ENCODE assay signal across 8 mouse cellular contexts in the genomic region with DNA sequence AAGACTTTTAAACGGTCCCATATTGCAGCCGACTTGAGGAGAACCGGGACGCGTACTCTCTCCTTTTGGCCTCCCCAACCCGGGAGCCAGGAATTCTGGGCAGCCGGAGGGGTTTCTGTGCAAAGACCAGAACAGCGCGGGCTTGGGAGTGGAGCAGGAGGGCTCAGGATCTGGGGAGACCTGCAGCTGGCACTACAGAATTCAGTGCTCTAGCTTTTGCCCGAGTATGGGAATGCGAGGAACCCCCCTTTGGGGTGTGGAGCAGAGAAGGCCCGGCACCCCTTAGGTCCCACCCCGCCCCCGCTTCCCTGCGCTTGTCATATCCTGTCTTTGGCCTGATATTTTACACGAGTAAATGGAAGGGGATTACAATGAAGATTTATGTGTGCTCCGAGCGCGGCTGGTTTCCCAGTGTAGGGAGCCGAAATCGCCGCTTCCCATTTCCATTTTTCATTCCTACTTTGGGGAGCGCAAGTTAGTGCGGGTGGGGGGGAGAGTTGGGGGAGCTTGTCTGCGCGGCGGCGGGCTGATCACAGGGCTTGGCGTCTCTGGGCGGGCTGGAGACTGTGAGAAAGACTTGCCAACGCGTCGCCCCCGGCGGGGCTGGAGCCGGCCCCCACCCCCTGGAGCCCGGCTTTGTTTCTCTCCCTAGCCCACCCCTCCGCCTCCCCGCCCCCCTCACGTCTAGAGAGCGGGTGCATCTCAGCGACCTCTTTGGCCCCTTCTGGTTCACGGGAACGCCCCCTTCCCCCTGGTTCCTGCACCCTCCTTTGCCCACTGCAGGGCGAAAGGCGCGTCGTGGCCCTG. TPM values are rescaled to one million over a fixed set of nuclear protein-coding genes. Genes with fewer than 3 reads are reported as not detected.
A peak's percentile ranks its signal among the peaks of the same experiment; 100 is the strongest.
DNase-seq lines count a peak whose midpoint lies in the region; ATAC-seq and TF ChIP-seq lines count a peak whose summit lies in the region.

No protein-coding gene starts in this region.

- no peaks in the 10 kb centered on the region for H3K36me3 ChIP-seq in kidney, embryonic 14.5 days (ENCODE audit: control insufficient read depth, insufficient read depth, low read length)
- no peaks in the 10 kb centered on the region for H3K36me3 ChIP-seq in neural tube, embryonic 11.5 days (ENCODE audit: control insufficient read depth, insufficient read depth, low read length)

- H3K27me3 ChIP-seq in kidney, embryonic 14.5 days (ENCODE audit: control insufficient read depth, insufficient read depth, low read length), result peaks cover 94% of the 10 kb centered on the region
- peaks cover 96% of the 10 kb centered on the region for H3K27me3 ChIP-seq in neural tube, embryonic 11.5 days (ENCODE audit: control insufficient read depth, insufficient read depth, low read length)

- intact Hi-C loops in left cerebral cortex, postnatal 10 days (cut with DNase I), result no loop called here

- H3K9me3 ChIP-seq in kidney, embryonic 14.5 days (ENCODE audit: control insufficient read depth, low read length), result no peaks in the 10 kb centered on the region
- no peaks in the 10 kb centered on the region for H3K9me3 ChIP-seq in neural tube, embryonic 11.5 days (ENCODE audit: control insufficient read depth, low read length)

- no peak for TF ChIP-seq POLR2A in brain, embryonic 14.5 days (IDR thresholded peaks at IDR 0.05; ENCODE audit: borderline replicate concordance, extremely low read depth, insufficient read depth, insufficient read length, poor library complexity, severe bottlenecking)

- 1% methylated on average over 48 of the region's 48 CpGs for whole genome bisulfite sequencing in kidney, embryonic 14.5 days
- WGBS in neural tube, embryonic 11.5 days, result under 1% methylated on average over 44 of the region's 48 CpGs

- peaks cover 11% of the 10 kb centered on the region for H3K4me1 ChIP-seq in kidney, embryonic 14.5 days (ENCODE audit: control insufficient read depth, insufficient read depth, low read length)
- H3K4me1 ChIP-seq in neural tube, embryonic 11.5 days (ENCODE audit: control insufficient read depth, insufficient read depth, low read length), result peaks cover 13% of the 10 kb centered on the region

- ATAC-seq in kidney, embryonic 14.5 days (ENCODE audit: low FRiP score, low TSS enrichment), result no peak
- no peak for ATAC-seq in neural tube, embryonic 11.5 days (ENCODE audit: insufficient read depth, low FRiP score, low TSS enrichment)

- H3K4me2 ChIP-seq in kidney, embryonic 14.5 days (replicated peaks; ENCODE audit: low read depth, low read length), result peak overlapping the region; percentile 28
- peak overlapping the region; percentile 32 for H3K4me2 ChIP-seq in neural tube, embryonic 11.5 days (ENCODE audit: low read depth)

- no peak for DNase-seq in kidney, adult 18-20 months
- peak; percentile 51 for DNase-seq in brain, embryonic 14.5 days (ENCODE audit: low read depth)
- DNase-seq in induced T-regulatory cell, adult 2 months (ENCODE audit: low read depth), result peak; percentile 14
- DNase-seq in neural tube, embryonic 11.5 days (ENCODE audit: low spot score), result peak; percentile 51
- no peak for DNase-seq in adrenal gland, postnatal 4 days (ENCODE audit: low spot score in 2 of 2)
- DNase-seq in left cerebral cortex, postnatal 10 days (ENCODE audit: extremely low spot score in 1 of 2, low spot score in 2 of 2), result no peak
- DNase-seq in spleen, postnatal 36 days (ENCODE audit: low spot score in 2 of 2), result no peak

- TF ChIP-seq CTCF in brain, embryonic 14.5 days (IDR thresholded peaks at IDR 0.05; ENCODE audit: borderline replicate concordance, extremely low read depth, insufficient read depth, insufficient read length), result no peak

- peak overlapping the region; percentile 13 for H3K4me3 ChIP-seq in kidney, embryonic 14.5 days (ENCODE audit: low read length)
- peak overlapping the region; percentile 16 for H3K4me3 ChIP-seq in neural tube, embryonic 11.5 days (ENCODE audit: low read depth, low read length)

- H3K27ac ChIP-seq in kidney, embryonic 14.5 days (ENCODE audit: low read depth, low read length), result no peak overlapping the region
- H3K27ac ChIP-seq in neural tube, embryonic 11.5 days (ENCODE audit: low read depth, low read length), result no peak overlapping the region

- H3K9ac ChIP-seq in kidney, embryonic 14.5 days (ENCODE audit: low read depth, low read length), result no peak overlapping the region
- H3K9ac ChIP-seq in neural tube, embryonic 11.5 days (ENCODE audit: low read length), result no peak overlapping the region; the same call in 1 of the 2 replicates

RNA-seq across cellular contexts. Expression of gene Dlx2, which starts 5.7 kb away (rescaled TPM):
- polyA plus RNA-seq in kidney, embryonic 14.5 days (2014; fragmentation: Nextera tagmentation; extraction: Ambion mirVana), result not detected in 2 replicates
- 32.8 and 48.3 TPM in 2 replicates for polyA plus RNA-seq in brain, embryonic 14.5 days (2012; rRNA removed)
- polyA plus RNA-seq in neural tube, embryonic 11.5 days (2014; fragmentation: Nextera tagmentation; extraction: Ambion mirVana), result 2.2 TPM in 2 replicates
- 1 to 10 TPM in 1 of 2 experiments, under 1 TPM in 1; 0.98 to 1.9 TPM for total RNA-seq in adrenal gland, postnatal 4 days (2021)
- total RNA-seq in left cerebral cortex, postnatal 10 days (2021), result 1 to 10 TPM; 8.2 to 8.7 TPM

RNA-seq across cellular contexts. Expression of gene Dlx1, which starts 12.9 kb away (rescaled TPM):
- polyA plus RNA-seq in kidney, embryonic 14.5 days (2014; fragmentation: Nextera tagmentation; extraction: Ambion mirVana), result not detected in 2 replicates
- polyA plus RNA-seq in brain, embryonic 14.5 days (2012; rRNA removed), result 93.3 and 265 TPM in 2 replicates
- polyA plus RNA-seq in neural tube, embryonic 11.5 days (2014; fragmentation: Nextera tagmentation; extraction: Ambion mirVana), result 1.2 and 2.5 TPM in 2 replicates
- 1 to 10 TPM; 2.2 to 2.4 TPM for total RNA-seq in adrenal gland, postnatal 4 days (2021)
- 10 to 100 TPM; 22.7 to 28.3 TPM for total RNA-seq in left cerebral cortex, postnatal 10 days (2021)

Comparison
In these comparisons a context has a peak if more than half of its experiments do, and no peak if none do; other contexts are left out.
1. DNase-seq: peak in brain, embryonic 14.5 days (single experiment), induced T-regulatory cell, adult 2 months (single experiment) and neural tube, embryonic 11.5 days (single experiment); none in kidney, adult 18-20 months (single experiment), adrenal gland, postnatal 4 days (0 of 2), left cerebral cortex, postnatal 10 days (0 of 2) and spleen, postnatal 36 days (0 of 2).
2. RNA of gene Dlx2, which starts 5.7 kb away (polyA plus RNA-seq): 32.8 to 48.3 TPM in brain, embryonic 14.5 days; 2.2 TPM in neural tube, embryonic 11.5 days and not detected in kidney, embryonic 14.5 days; every median in the first group is over 10 times any median in the second.
3. RNA of gene Dlx1, which starts 12.9 kb away (polyA plus RNA-seq): 93.3 to 265 TPM in brain, embryonic 14.5 days; 1.2 to 2.5 TPM in neural tube, embryonic 11.5 days and not detected in kidney, embryonic 14.5 days; every median in the first group is over 10 times any median in the second.